Mouse (Mus musculus): Measurements from ENCODE around the gene Ndufs7. TPM values are rescaled to one million over a fixed set of nuclear protein-coding genes. Genes with fewer than 3 reads are reported as not detected.

The Ndufs7 gene
- total and polyA plus RNA-seq, 3 experiments: 154 to 282 (median 222) TPM

- no peak within 1 kb of the TSS for H3K4me2 ChIP-seq (ENCODE audit: insufficient read depth, low read depth, poor library complexity, severe bottlenecking)
- H3K9ac ChIP-seq (ENCODE audit: insufficient read depth, low read depth): no peak within 1 kb of the TSS
- H3K4me3 ChIP-seq (replicated peaks in 1 of 3; ENCODE audit: low read depth in 2 of 3, low read length in 2 of 3, poor library complexity in 1 of 3): no peak within 1 kb of the TSS
- H3K27me3 ChIP-seq (replicated peaks): peaks cover 21% of the 10 kb centered on the region
- H3K79me2 ChIP-seq (replicated peaks; ENCODE audit: control insufficient read depth, extremely low read depth, insufficient read depth, poor library complexity, severe bottlenecking): peaks cover 17% of the 10 kb centered on the region
- TF ChIP-seq IRF4 (IDR thresholded peaks at IDR 0.05; ENCODE audit: low read depth, low read length) (no peak; the same call in 1 of the 2 replicates), MEF2A (IDR thresholded peaks at IDR 0.05; ENCODE audit: borderline replicate concordance, low read depth, low read length) (no peak), UBTF (IDR thresholded peaks at IDR 0.05; ENCODE audit: low read depth, low read length) (no peak), E2F4 (IDR thresholded peaks at IDR 0.05; ENCODE audit: insufficient replicate concordance, low read depth, low read length) (no peak), GABPA (IDR thresholded peaks at IDR 0.05; ENCODE audit: insufficient replicate concordance, low read depth, low read length) (no peak), CHD2 (IDR thresholded peaks at IDR 0.05; ENCODE audit: low read length) (peak; percentile 59; the same call in 1 of the 2 replicates), TBP (conservative IDR thresholded peaks at IDR 0.05; ENCODE audit: low read depth, low read length) (no peak), USF2 (conservative IDR thresholded peaks at IDR 0.05; ENCODE audit: low read depth, low read length) (0 out of 2 replicates have a peak, but pooled peaks have one; percentile 8), JUN (IDR thresholded peaks at IDR 0.05; ENCODE audit: insufficient read depth, low read depth, low read length) (no peak), ELF1 (IDR thresholded peaks at IDR 0.05; ENCODE audit: low read depth, low read length) (no peak), USF1 (IDR thresholded peaks at IDR 0.05; ENCODE audit: low read depth, low read length) (no peak), SIN3A (IDR thresholded peaks at IDR 0.05; ENCODE audit: low read length) (peak; percentile 59; the same call in 1 of the 2 replicates), POLR2AphosphoS2 (IDR thresholded peaks at IDR 0.05; ENCODE audit: low read depth, low read length) (0 out of 2 replicates have a peak, but pooled peaks have one; percentile 23), ZMIZ1 (IDR thresholded peaks at IDR 0.05; ENCODE audit: low read depth, low read length) (no peak; the same call in 1 of the 2 replicates), BHLHE40 (IDR thresholded peaks at IDR 0.05; ENCODE audit: low read depth, low read length) (0 out of 2 replicates have a peak, but pooled peaks have one; percentile 40), MXI1 (IDR thresholded peaks at IDR 0.05; ENCODE audit: low read depth, low read length) (no peak), RCOR1 (conservative IDR thresholded peaks at IDR 0.05; ENCODE audit: low read depth, low read length) (no peak), ETS1 (conservative IDR thresholded peaks at IDR 0.05; ENCODE audit: low read depth, low read length) (no peak), CHD1 (IDR thresholded peaks at IDR 0.05; ENCODE audit: low read depth, low read length) (no peak), KAT2A (IDR thresholded peaks at IDR 0.05; ENCODE audit: insufficient replicate concordance, low read length) (no peak), RAD21 (IDR thresholded peaks at IDR 0.05; ENCODE audit: low read depth, low read length) (peak; percentile 47), NELFE (IDR thresholded peaks at IDR 0.05; ENCODE audit: low read depth, low read length) (no peak), ZNF384 (IDR thresholded peaks at IDR 0.05; ENCODE audit: low read depth, low read length) (no peak), HCFC1 (IDR thresholded peaks at IDR 0.05; ENCODE audit: low read depth, low read length) (no peak), MAZ (IDR thresholded peaks at IDR 0.05; ENCODE audit: low read depth, low read length) (peak; percentile 36; the same call in 1 of the 2 replicates), JUND (conservative IDR thresholded peaks at IDR 0.05; ENCODE audit: low read depth, low read length) (no peak), POLR2A (IDR thresholded peaks at IDR 0.05; ENCODE audit: low read depth, low read length) (no peak), ZC3H11A (IDR thresholded peaks at IDR 0.05; ENCODE audit: low read depth, low read length) (no peak), SMC3 (IDR thresholded peaks at IDR 0.05; ENCODE audit: low read depth, low read length) (peak; percentile 82), MAFK (IDR thresholded peaks at IDR 0.05; ENCODE audit: insufficient replicate concordance, low read length) (no peak), CTCF (conservative IDR thresholded peaks at IDR 0.05 in 1 of 2, IDR thresholded peaks at IDR 0.05 in 1 of 2; ENCODE audit: low read depth in 2 of 2, low read length in 2 of 2) (peak in 1 of 2 experiments; percentile 74; a peak in 2 of 4 replicates), EP300 (IDR thresholded peaks at IDR 0.05; ENCODE audit: low read length) (no peak), MAX (IDR thresholded peaks at IDR 0.05; ENCODE audit: low read length) (peak; percentile 26; the same call in 1 of the 2 replicates), PAX5 (IDR thresholded peaks at IDR 0.05; ENCODE audit: low read length) (no peak), NRF1 (IDR thresholded peaks at IDR 0.05; ENCODE audit: low read depth, low read length) (no peak), MYC (IDR thresholded peaks at IDR 0.05; ENCODE audit: low read depth, low read length) (peak; percentile 38; the same call in 1 of the 2 replicates), TCF12 (IDR thresholded peaks at IDR 0.05; ENCODE audit: low read depth, low read length) (0 out of 2 replicates have a peak, but pooled peaks have one; percentile 24), ZKSCAN1 (IDR thresholded peaks at IDR 0.05; ENCODE audit: borderline replicate concordance, low read depth, low read length) (no peak)
- no peaks in the 10 kb centered on the region for H3K9me3 ChIP-seq (replicated peaks; ENCODE audit: low read length)
- dilution Hi-C loops (cut with MboI; ENCODE audit: extremely low pct_ligation_motif_present, extremely low pct_unique_long_range_greater_than_20kb, low sequenced_read_pairs) (no loop called here), in situ Hi-C loops (cut with MboI; ENCODE audit: low pct_ligation_motif_present, low pct_unique_long_range_greater_than_20kb, low sequenced_read_pairs) (no loop called here)
- peak; percentile 66 for DNase-seq (ENCODE audit: extremely low read depth)
- no peak within 1 kb of the TSS for H3K27ac ChIP-seq (ENCODE audit: insufficient read depth, low read depth)
- peaks cover 8 to 33% of the 10 kb centered on the region in 2 experiments; a peak in 3 of 4 replicates for H3K4me1 ChIP-seq (ENCODE audit: control insufficient read depth in 1 of 2, insufficient read depth in 2 of 2)
- peaks cover 18 to 29% of the 10 kb centered on the region in 2 experiments for H3K36me3 ChIP-seq (replicated peaks in 1 of 2; ENCODE audit: control insufficient read depth in 1 of 2, insufficient read depth in 1 of 2, low read length in 1 of 2)
These were observed 46.9 kb downstream of the Ndufs7 start, which contains the start of gene Apc2 for GRCm38 (mm10) chr10:80295618-80296425. Gene Apc2 (plus strand): TSS chr10:80295977.
